Mouse (Mus musculus): ENCODE measurements around the gene Syt10. TPM values are rescaled to one million over a fixed set of nuclear protein-coding genes. Genes with fewer than 3 reads are reported as not detected.
"Not testable (repeated sequence)": the region's sequence is repeated elsewhere in the genome, so short reads cannot be mapped to it uniquely, and the experiment has no call there.

The Syt10 gene
- polyA plus RNA-seq (2014; fragmentation: Nextera tagmentation; extraction: Ambion mirVana): 3.4 and 3.6 TPM in 2 replicates

GRCm38 (mm10) chr15:89841364-89842017 is at the start of gene Syt10:
Gene Syt10 (minus strand): TSS chr15:89841860.
- WGBS: under 1% methylated on average over 50 of the region's 53 CpGs
- Histone ChIP-seq H3K4me2 (replicated peaks) (peak within 1 kb of the TSS; percentile 98), H3K36me3 (replicated peaks; ENCODE audit: control insufficient read depth, insufficient read depth) (no peaks in the 10 kb centered on the region), H3K4me3 (replicated peaks; ENCODE audit: low read length) (peak within 1 kb of the TSS; percentile 63), H3K9ac (peak within 1 kb of the TSS; percentile 61), H3K9me3 (ENCODE audit: control insufficient read depth, low read length) (no peaks in the 10 kb centered on the region), H3K27me3 (ENCODE audit: control insufficient read depth, insufficient read depth, low read length) (peaks cover 27% of the 10 kb centered on the region), H3K27ac (no peak within 1 kb of the TSS), H3K4me1 (replicated peaks; ENCODE audit: control insufficient read depth, insufficient read depth, low read length) (no peaks in the 10 kb centered on the region)
- DNase-seq (ENCODE audit: low spot score) (peak; percentile 60), ATAC-seq (ENCODE audit: low FRiP score) (peak; percentile 59; the same call in 1 of the 2 replicates)

GRCm38 (mm10) chr15:89883799-89884198 is 42.1 kb upstream of the Syt10 start:
- WGBS: 99% methylated on average over 2 of the region's 2 CpGs
- no peak for ATAC-seq (ENCODE audit: low FRiP score)

GRCm38 (mm10) chr15:89878981-89879380 is 37.3 kb upstream of the Syt10 start:
- Histone ChIP-seq H3K36me3 (replicated peaks; ENCODE audit: control insufficient read depth, insufficient read depth) (no peaks in the 10 kb centered on the region), H3K9ac (no peak overlapping the region), H3K4me2 (replicated peaks) (no peak overlapping the region), H3K9me3 (ENCODE audit: control insufficient read depth, low read length) (no peaks in the 10 kb centered on the region), H3K27me3 (ENCODE audit: control insufficient read depth, insufficient read depth, low read length) (no peaks in the 10 kb centered on the region), H3K27ac (no peak overlapping the region), H3K4me1 (replicated peaks; ENCODE audit: control insufficient read depth, insufficient read depth, low read length) (no peaks in the 10 kb centered on the region), H3K4me3 (replicated peaks; ENCODE audit: low read length) (no peak overlapping the region)
- 80% methylated on average over 2 of the region's 2 CpGs for WGBS
- ATAC-seq (ENCODE audit: low FRiP score): no peak
- no peak for DNase-seq (ENCODE audit: low spot score)

More at GRCm38 (mm10) chr15:89883799-89884198, 42.1 kb upstream of the Syt10 start:
- Histone ChIP-seq H3K36me3 (replicated peaks; ENCODE audit: control insufficient read depth, insufficient read depth) (no peaks in the 10 kb centered on the region), H3K4me3 (replicated peaks; ENCODE audit: low read length) (no peak overlapping the region), H3K9me3 (ENCODE audit: control insufficient read depth, low read length) (no peaks in the 10 kb centered on the region), H3K27me3 (ENCODE audit: control insufficient read depth, insufficient read depth, low read length) (no peaks in the 10 kb centered on the region), H3K9ac (no peak overlapping the region), H3K27ac (no peak overlapping the region), H3K4me2 (replicated peaks) (no peak overlapping the region), H3K4me1 (replicated peaks; ENCODE audit: control insufficient read depth, insufficient read depth, low read length) (no peaks in the 10 kb centered on the region)
- DNase-seq (ENCODE audit: low spot score): no peak

- Histone ChIP-seq H3K4me3 (replicated peaks; ENCODE audit: low read length) (no peak overlapping the region), H3K9me3 (ENCODE audit: control insufficient read depth, low read length) (no peaks in the 10 kb centered on the region), H3K27me3 (ENCODE audit: control insufficient read depth, insufficient read depth, low read length) (no peaks in the 10 kb centered on the region), H3K36me3 (replicated peaks; ENCODE audit: control insufficient read depth, insufficient read depth) (no peaks in the 10 kb centered on the region), H3K4me1 (replicated peaks; ENCODE audit: control insufficient read depth, insufficient read depth, low read length) (0 out of 2 replicates have a peak, but pooled peaks cover 2% of the 10 kb centered on the region), H3K27ac (no peak overlapping the region), H3K4me2 (replicated peaks) (no peak overlapping the region), H3K9ac (no peak overlapping the region)
- ATAC-seq (ENCODE audit: low FRiP score): no peak
- 9% methylated on average over 10 of the region's 10 CpGs for WGBS
- peak; percentile 43 for DNase-seq (ENCODE audit: low spot score)
These were observed 25.6 kb downstream of the Syt10 start for GRCm38 (mm10) chr15:89816098-89816497.

- Histone ChIP-seq H3K27ac (no peak overlapping the region), H3K36me3 (replicated peaks; ENCODE audit: control insufficient read depth, insufficient read depth) (no peaks in the 10 kb centered on the region), H3K27me3 (ENCODE audit: control insufficient read depth, insufficient read depth, low read length) (no peaks in the 10 kb centered on the region), H3K4me1 (replicated peaks; ENCODE audit: control insufficient read depth, insufficient read depth, low read length) (no peaks in the 10 kb centered on the region), H3K4me2 (replicated peaks) (no peak overlapping the region), H3K9ac (no peak overlapping the region), H3K9me3 (ENCODE audit: control insufficient read depth, low read length) (no peaks in the 10 kb centered on the region), H3K4me3 (replicated peaks; ENCODE audit: low read length) (no peak overlapping the region)
- no peak for ATAC-seq (ENCODE audit: low FRiP score)
- DNase-seq (ENCODE audit: low spot score): no peak
- 91% methylated on average over 3 of the region's 3 CpGs for WGBS
These were observed 37.2 kb downstream of the Syt10 start for GRCm38 (mm10) chr15:89804478-89804877.

GRCm38 (mm10) chr15:89779928-89780327 is 61.7 kb downstream of the Syt10 start:
- Histone ChIP-seq H3K4me2 (replicated peaks) (peak overlapping the region; percentile 4; the same call in 1 of the 2 replicates), H3K9me3 (ENCODE audit: control insufficient read depth, low read length) (no peaks in the 10 kb centered on the region), H3K9ac (no peak overlapping the region), H3K4me1 (replicated peaks; ENCODE audit: control insufficient read depth, insufficient read depth, low read length) (no peaks in the 10 kb centered on the region), H3K27me3 (ENCODE audit: control insufficient read depth, insufficient read depth, low read length) (no peaks in the 10 kb centered on the region), H3K36me3 (replicated peaks; ENCODE audit: control insufficient read depth, insufficient read depth) (no peaks in the 10 kb centered on the region), H3K27ac (no peak overlapping the region), H3K4me3 (replicated peaks; ENCODE audit: low read length) (no peak overlapping the region)
- WGBS: 69% methylated on average over 9 of the region's 9 CpGs
- no peak for DNase-seq (ENCODE audit: low spot score)
- ATAC-seq (ENCODE audit: low FRiP score): no peak

GRCm38 (mm10) chr15:89766016-89766415 is 75.6 kb downstream of the Syt10 start:
- not testable (repeated sequence) for H3K4me1 ChIP-seq (replicated peaks; ENCODE audit: control insufficient read depth, insufficient read depth, low read length); ATAC-seq (ENCODE audit: low FRiP score); H3K27me3 ChIP-seq (ENCODE audit: control insufficient read depth, insufficient read depth, low read length); H3K27ac ChIP-seq; H3K9me3 ChIP-seq (ENCODE audit: control insufficient read depth, low read length); DNase-seq (ENCODE audit: low spot score); H3K9ac ChIP-seq; H3K36me3 ChIP-seq (replicated peaks; ENCODE audit: control insufficient read depth, insufficient read depth); H3K4me2 ChIP-seq (replicated peaks); H3K4me3 ChIP-seq (replicated peaks; ENCODE audit: low read length)
- 93% methylated on average over 11 of the region's 13 CpGs for WGBS

- Histone ChIP-seq H3K9ac (no peak overlapping the region), H3K4me3 (replicated peaks; ENCODE audit: low read length) (no peak overlapping the region), H3K27me3 (ENCODE audit: control insufficient read depth, insufficient read depth, low read length) (no peaks in the 10 kb centered on the region), H3K4me2 (replicated peaks) (no peak overlapping the region), H3K9me3 (ENCODE audit: control insufficient read depth, low read length) (no peaks in the 10 kb centered on the region; the same call in 1 of the 2 replicates), H3K27ac (no peak overlapping the region), H3K36me3 (replicated peaks; ENCODE audit: control insufficient read depth, insufficient read depth) (no peaks in the 10 kb centered on the region), H3K4me1 (replicated peaks; ENCODE audit: control insufficient read depth, insufficient read depth, low read length) (no peaks in the 10 kb centered on the region)
- WGBS: 75% methylated on average over 3 of the region's 3 CpGs
- DNase-seq (ENCODE audit: low spot score) (no peak), ATAC-seq (ENCODE audit: low FRiP score) (no peak)
These were observed 108.0 kb downstream of the Syt10 start for GRCm38 (mm10) chr15:89733611-89734010.

Data from hindbrain, embryonic 14.5 days (tissue).